Mouse (Mus musculus) intestine, postnatal 0 days (tissue): ENCODE results near the gene Prg3. TPM values are rescaled to one million over a fixed set of nuclear protein-coding genes. Genes with fewer than 3 reads are reported as not detected.

Experiments
- ATAC-seq: fragments of 200-750 bp; cut with Nextera tagmentation; 2 replicates; pipeline ENCODE4 v1.8.0; 2017; ENCODE audit warnings: mild to moderate bottlenecking, moderate TSS enrichment, moderate library complexity
- H3K27ac ChIP-seq: fragments of 300-500 bp; sonication (generic); 2 replicates; pipeline ENCODE4 v1.5.1; 2014; ENCODE audit warnings: mild to moderate bottlenecking, low read depth, low read length, moderate library complexity
- H3K27me3 ChIP-seq: fragments of 300-500 bp; sonication (generic); replicated peaks from 2 replicates; pipeline ENCODE4 v1.6.1; 2014; ENCODE audit warnings: low read length, mixed read lengths; ENCODE audit not compliant: control insufficient read depth, insufficient read depth
- H3K36me3 ChIP-seq: fragments of 300-500 bp; sonication (generic); 2 replicates; pipeline ENCODE4 v1.6.1; 2014; ENCODE audit warnings: mild to moderate bottlenecking, moderate library complexity; ENCODE audit not compliant: control insufficient read depth, insufficient read depth
- H3K4me1 ChIP-seq: fragments of 300-500 bp; sonication (generic); replicated peaks from 2 replicates; pipeline ENCODE4 v1.6.1; 2014; ENCODE audit warnings: antibody characterized with exemption, low read length, mixed read lengths; ENCODE audit not compliant: control insufficient read depth, insufficient read depth
- H3K4me2 ChIP-seq: fragments of 300-500 bp; sonication (generic); replicated peaks from 2 replicates; pipeline ENCODE4 v1.6.1; 2014; ENCODE audit warnings: low read depth, mild to moderate bottlenecking, moderate library complexity
- H3K4me3 ChIP-seq: fragments of 300-500 bp; sonication (generic); 2 replicates; pipeline ENCODE4 v1.5.1; 2014; ENCODE audit warnings: low read depth, low read length
- H3K9ac ChIP-seq: fragments of 300-500 bp; sonication (generic); 2 replicates; pipeline ENCODE4 v1.6.1; 2014; ENCODE audit warnings: mild to moderate bottlenecking, low read depth, low read length
- H3K9me3 ChIP-seq: fragments of 300-500 bp; sonication (generic); 2 replicates; pipeline ENCODE4 v1.6.1; 2016; ENCODE audit warnings: mixed run types; ENCODE audit not compliant: control insufficient read depth
- CTCF ChIP-seq: sonication (generic); IDR thresholded peaks from 2 replicates; pipeline ENCODE4 v1.5.1; 2016; ENCODE audit warnings: low read depth, mild to moderate bottlenecking, control low read depth, antibody characterized with exemption, moderate library complexity
- WGBS: fragments of 180-500 bp; shearing (Covaris S2); extraction: QIAGEN DNeasy Blood & Tissue Kit; methylation state at CpG from one replicate; pipeline ENCODE4 v1.1.7; 2014; 5-methylcytosine and 5-hydroxymethylcytosine counted together
- polyA plus RNA-seq: library from polyadenylated mRNA; unstranded; fragments of >200 nt; fragmentation: Nextera tagmentation; extraction: Ambion mirVana; gene quantifications from 2 replicates; pipeline ENCODE4 v1.2.1, GENCODE M21; 2015

Gene Prg3
- polyA plus RNA-seq, 1 experiment from 2014 or later = not detected

- Histone ChIP-seq H3K4me2 (no peak overlapping the region), H3K9ac (no peak overlapping the region), H3K27me3 (no peaks in the 10 kb centered on the region), H3K9me3 (no peaks in the 10 kb centered on the region), H3K4me3 (no peak overlapping the region), H3K36me3 (no peaks in the 10 kb centered on the region), H3K4me1 (no peaks in the 10 kb centered on the region), H3K27ac (no peak overlapping the region)
- WGBS = 64% methylated on average over 8 of the region's 8 CpGs
- no peak for ATAC-seq
- no peak for TF ChIP-seq CTCF
Measured at GRCm38 (mm10) chr2:85002575-85002974, 14.6 kb downstream of the Prg3 start.

GRCm38 (mm10) chr2:85004341-85004740 is 16.3 kb downstream of the Prg3 start:
- no peaks in the 10 kb centered on the region for H3K9me3 ChIP-seq
- no peak overlapping the region for H3K4me3 ChIP-seq
- no peak for TF ChIP-seq CTCF
- no peaks in the 10 kb centered on the region for H3K36me3 ChIP-seq
- ATAC-seq = no peak
- no peak overlapping the region for H3K4me2 ChIP-seq
- H3K27me3 ChIP-seq = no peaks in the 10 kb centered on the region
- no peak overlapping the region for H3K27ac ChIP-seq
- WGBS = 85% methylated on average over 4 of the region's 4 CpGs
- H3K9ac ChIP-seq = no peak overlapping the region
- no peaks in the 10 kb centered on the region; the same call in 1 of the 2 replicates for H3K4me1 ChIP-seq

- no peak overlapping the region for H3K9ac ChIP-seq
- H3K4me3 ChIP-seq = no peak overlapping the region
- H3K36me3 ChIP-seq = no peaks in the 10 kb centered on the region
- WGBS = 80% methylated on average over 7 of the region's 7 CpGs
- ATAC-seq = no peak
- H3K27ac ChIP-seq = no peak overlapping the region
- TF ChIP-seq CTCF = no peak
- no peak overlapping the region for H3K4me2 ChIP-seq
- no peaks in the 10 kb centered on the region for H3K27me3 ChIP-seq
- peaks cover 11% of the 10 kb centered on the region for H3K4me1 ChIP-seq
- H3K9me3 ChIP-seq = no peaks in the 10 kb centered on the region
Measured at GRCm38 (mm10) chr2:85006600-85006999, 18.6 kb downstream of the Prg3 start.

GRCm38 (mm10) chr2:85007729-85008128 is 19.7 kb downstream of the Prg3 start:
- no peak overlapping the region for H3K27ac ChIP-seq

GRCm38 (mm10) chr2:85009212-85009611 is 21.2 kb downstream of the Prg3 start:
- Histone ChIP-seq H3K4me2 (no peak overlapping the region; the same call in 1 of the 2 replicates), H3K27me3 (no peaks in the 10 kb centered on the region), H3K9ac (no peak overlapping the region), H3K9me3 (no peaks in the 10 kb centered on the region), H3K27ac (peak overlapping the region; percentile 76), H3K4me3 (no peak overlapping the region), H3K4me1 (peaks cover 13% of the 10 kb centered on the region), H3K36me3 (no peaks in the 10 kb centered on the region)
- no peak for TF ChIP-seq CTCF
- ATAC-seq = peak; percentile 89
- 27% methylated on average over 2 of the region's 2 CpGs for WGBS

More at GRCm38 (mm10) chr2:85007729-85008128, 19.7 kb downstream of the Prg3 start:
- Histone ChIP-seq H3K36me3 (no peaks in the 10 kb centered on the region), H3K4me3 (no peak overlapping the region), H3K9ac (no peak overlapping the region), H3K9me3 (no peaks in the 10 kb centered on the region), H3K4me2 (no peak overlapping the region), H3K4me1 (peaks cover 13% of the 10 kb centered on the region), H3K27me3 (no peaks in the 10 kb centered on the region)
- 32% methylated on average over 4 of the region's 4 CpGs for WGBS
- ATAC-seq = no peak
- peak; percentile 80 for TF ChIP-seq CTCF

GRCm38 (mm10) chr2:85011906-85012604 is 24.0 kb downstream of the Prg3 start:
- H3K27ac ChIP-seq = peak overlapping the region; percentile 35; the same call in 1 of the 2 replicates
- 27% methylated on average over 9 of the region's 9 CpGs for WGBS

More at GRCm38 (mm10) chr2:85011906-85012604, 24.0 kb downstream of the Prg3 start:
- Histone ChIP-seq H3K4me2 (no peak overlapping the region), H3K4me1 (peaks cover 13% of the 10 kb centered on the region), H3K4me3 (no peak overlapping the region), H3K27me3 (no peaks in the 10 kb centered on the region), H3K36me3 (no peaks in the 10 kb centered on the region), H3K9me3 (no peaks in the 10 kb centered on the region), H3K9ac (no peak overlapping the region)
- TF ChIP-seq CTCF = no peak
- ATAC-seq = peak; percentile 74
